Mouse (Mus musculus) adrenal gland, postnatal 36 days (tissue): ENCODE data around the gene Tent2. TPM values are rescaled to one million over a fixed set of nuclear protein-coding genes. Genes with fewer than 3 reads are reported as not detected.
"Not testable (repeated sequence)": the region's sequence is repeated elsewhere in the genome, so short reads cannot be mapped to it uniquely, and the experiment has no call there.

Source experiments
- DNase-seq, 2 experiments: peaks; one replicate each; pipeline ENCODE4 v3.0.0; 2021; ENCODE audit warnings: mixed read lengths in 1 of 2
- long read RNA-seq, 2 experiments: library from polyadenylated mRNA; stranded (forward); transcript quantifications; one replicate each; pipeline ENCODE4 v2.0.0; 2021; ENCODE audit warnings: borderline sequencing depth in 2 of 2
- total RNA-seq, 2 experiments: library from RNA; stranded (reverse); gene quantifications; 2 replicates each; pipeline ENCODE4 v1.2.3; 2021

Tent2 gene
- total RNA-seq, result 10 to 100 TPM; 30.8 to 32.4 TPM
- long read RNA-seq, experiment 1, transcript Tent2-201 (15 exons, 2,990 nt), result major isoform, 9 of 21 reads
- long read RNA-seq, experiment 1, transcript Tent2-205 (15 exons, 3,081 nt), result minor isoform, 5 of 21 reads
- long read RNA-seq, experiment 1, partial matches to known transcripts, result 4 of 21 reads
- long read RNA-seq, experiment 1, other reads (novel, unspliced or antisense), result 3 of 21 reads
- long read RNA-seq, experiment 2, transcript Tent2-201 (15 exons, 2,990 nt), result major isoform, 7 of 11 reads
- long read RNA-seq, experiment 2, partial matches to known transcripts, result 0 of 11 reads
- long read RNA-seq, experiment 2, other reads (novel, unspliced or antisense), result 2 of 11 reads

DNA sequence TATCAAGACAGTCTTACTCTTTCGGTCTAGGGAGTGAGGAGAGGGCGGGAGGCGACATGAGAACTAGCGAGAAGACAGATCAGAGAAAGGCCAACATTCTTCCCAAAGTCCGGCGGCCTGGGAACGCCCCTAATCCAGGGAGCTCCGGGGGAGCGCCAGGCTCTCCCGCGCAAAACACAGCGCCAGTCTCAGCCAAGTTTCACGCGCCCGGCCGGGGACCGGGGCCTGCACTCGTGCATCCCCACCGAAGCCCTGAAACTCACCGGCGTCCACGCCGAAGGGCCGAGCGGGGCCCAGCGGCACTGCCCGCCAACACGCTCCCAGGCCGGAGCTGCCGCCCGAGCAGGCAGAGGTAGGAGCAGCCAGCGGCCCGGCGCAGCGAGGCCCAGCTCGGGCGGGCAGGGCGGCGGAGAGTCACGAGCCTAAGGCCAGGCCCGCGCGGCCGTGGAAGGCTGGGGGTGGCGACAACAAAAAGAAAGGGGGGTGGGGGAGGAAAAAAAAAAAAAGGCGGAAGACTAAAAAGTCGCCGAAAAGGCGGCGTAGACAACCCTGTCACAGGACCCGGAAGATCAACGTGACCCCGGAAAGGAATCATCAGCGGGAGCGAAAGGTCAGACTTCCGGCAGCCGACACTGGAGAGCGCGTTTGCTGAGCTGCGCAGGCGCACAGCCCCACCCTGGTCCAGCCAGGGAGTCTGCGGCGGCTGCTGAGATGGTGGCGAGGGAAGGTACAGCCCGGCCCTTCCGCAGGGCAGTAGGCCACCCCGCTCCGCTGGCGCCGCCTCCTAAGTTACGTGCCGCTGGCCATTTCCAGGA is at the start of gene Tent2:
TSS of gene Tent2 (minus strand) at position 555 of the 815 bp plus-strand sequence.
- DNase-seq, result peak; percentile 96 to 97

DNA sequence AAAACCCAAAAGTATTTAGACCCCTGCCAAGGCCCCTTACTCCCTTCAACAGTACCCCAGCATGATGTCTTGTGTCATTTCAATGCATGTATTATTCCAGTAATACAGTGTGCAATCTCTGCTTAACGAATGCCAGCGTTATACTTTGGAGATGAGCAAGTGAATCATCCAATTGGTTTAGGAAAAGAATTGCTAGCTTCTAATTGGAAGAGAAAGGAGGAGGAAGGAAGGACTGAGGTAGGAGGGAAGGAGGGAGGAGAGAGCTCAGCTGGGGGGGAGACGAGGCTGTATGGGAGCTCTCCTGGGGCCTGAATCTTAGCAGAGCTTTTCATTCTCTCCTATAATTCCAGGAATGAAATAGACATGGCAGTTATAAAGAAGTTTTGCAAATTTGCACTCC is 49.0 kb upstream of the Tent2 start:
- DNase-seq, result no peak

DNA sequence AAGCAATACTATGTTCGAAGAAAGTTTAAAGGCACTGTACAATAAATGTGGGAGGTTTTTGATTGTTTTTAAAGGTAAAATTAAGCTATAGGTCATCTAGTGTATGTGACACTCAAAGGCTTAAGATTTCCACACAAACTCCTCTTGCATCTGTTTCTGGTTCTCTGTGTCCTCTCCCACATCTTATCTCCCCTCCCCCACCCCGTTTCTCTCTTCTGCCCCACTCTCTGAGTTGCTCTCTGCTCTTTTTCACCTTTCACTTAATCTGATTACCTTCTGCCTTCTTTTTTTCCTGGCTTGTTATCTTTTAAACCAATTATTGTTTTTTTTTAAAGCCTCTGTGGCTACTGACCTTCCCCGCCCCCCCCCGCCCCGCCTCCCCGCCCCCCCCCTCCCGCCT is 47.4 kb upstream of the Tent2 start:
- DNase-seq, result no peak

DNA sequence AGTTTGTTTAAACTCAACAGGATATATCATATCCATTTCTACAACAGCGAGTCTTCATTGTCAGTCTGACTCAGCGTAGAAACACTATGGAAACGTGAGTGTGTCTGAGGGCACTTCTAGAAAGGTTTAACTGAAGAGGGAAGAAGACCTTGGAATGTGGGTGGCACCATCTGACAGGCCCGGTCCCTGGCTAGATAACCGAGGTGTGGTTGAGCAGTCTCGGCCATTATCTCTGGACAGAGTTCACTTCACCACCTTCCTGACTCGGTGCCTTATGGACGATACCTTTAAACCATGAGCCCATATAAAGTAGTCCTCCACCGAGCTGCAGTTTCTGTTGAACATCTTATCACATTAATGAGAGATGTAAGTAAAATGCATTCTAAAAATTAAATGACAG is 46.9 kb upstream of the Tent2 start:
- no peak for DNase-seq

DNA sequence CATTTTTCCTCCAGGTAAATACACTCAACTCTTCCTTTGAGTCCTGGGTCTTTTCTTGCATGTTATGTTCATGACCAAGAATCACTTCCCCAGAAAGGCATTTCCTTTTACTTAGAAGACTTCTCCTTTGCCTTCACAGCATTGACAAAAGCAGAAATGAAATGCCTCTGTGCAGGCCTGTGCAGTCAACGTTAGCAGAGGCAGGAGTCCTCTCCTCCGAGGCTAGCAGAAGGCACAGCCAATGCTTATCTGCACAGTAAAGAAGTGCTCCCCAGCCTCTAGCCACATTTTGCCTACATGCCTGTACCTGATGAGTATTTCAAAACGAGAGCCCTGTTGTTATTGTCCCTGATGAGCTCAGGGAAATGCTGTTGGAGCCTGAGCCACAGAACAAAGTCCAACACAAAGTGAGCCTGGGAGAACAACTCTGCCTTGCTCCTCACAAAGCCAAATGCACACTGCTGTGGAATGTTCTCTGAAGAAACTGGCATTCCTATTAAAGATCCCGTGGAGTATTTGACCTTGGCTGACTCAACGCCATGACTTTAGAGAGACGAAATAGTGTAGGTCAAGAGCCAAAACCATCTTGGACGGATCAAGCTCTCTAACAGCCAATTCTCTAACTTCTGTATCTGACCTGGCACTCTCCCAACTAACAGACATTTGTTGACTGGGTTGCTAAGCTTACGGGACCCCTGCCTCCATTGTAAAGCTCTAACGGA is 45.7 kb upstream of the Tent2 start:
- peak; percentile 30 to 48 for DNase-seq

DNA sequence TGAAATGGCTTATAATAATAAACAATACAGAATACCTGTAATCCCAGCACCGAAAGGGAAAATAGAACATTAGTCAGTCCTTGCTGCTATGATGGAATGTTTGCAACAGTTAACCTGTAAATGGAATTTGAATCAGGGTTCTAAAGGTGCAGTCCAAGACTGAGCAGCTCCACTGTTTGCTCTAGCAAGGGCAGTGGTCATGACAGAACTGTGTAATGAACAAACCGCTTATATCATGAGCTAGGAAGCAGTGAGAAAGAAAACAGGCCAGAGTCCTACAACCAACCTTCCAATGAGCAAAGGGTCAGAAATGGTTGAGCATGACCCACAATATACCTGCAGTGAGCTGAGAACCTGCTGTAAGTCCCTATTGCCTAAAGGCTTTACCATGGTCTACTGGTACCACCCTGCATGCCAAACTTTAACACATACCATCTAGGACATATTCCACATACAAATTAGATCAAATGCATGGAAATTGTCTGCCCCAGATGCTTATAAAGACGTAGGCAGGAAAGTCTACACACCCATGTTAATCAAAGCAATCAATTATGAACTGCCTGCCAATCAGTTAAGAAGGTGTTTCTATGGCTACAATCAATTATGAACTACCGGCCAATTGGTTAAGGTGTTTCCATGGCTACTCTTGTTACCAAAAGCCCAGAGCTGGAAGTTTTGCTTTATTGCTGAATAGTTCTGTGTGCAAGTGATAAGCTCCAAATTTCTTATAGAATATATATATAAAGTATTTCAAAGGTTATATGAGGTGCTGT is 42.3 kb upstream of the Tent2 start:
- no peak for DNase-seq

DNA sequence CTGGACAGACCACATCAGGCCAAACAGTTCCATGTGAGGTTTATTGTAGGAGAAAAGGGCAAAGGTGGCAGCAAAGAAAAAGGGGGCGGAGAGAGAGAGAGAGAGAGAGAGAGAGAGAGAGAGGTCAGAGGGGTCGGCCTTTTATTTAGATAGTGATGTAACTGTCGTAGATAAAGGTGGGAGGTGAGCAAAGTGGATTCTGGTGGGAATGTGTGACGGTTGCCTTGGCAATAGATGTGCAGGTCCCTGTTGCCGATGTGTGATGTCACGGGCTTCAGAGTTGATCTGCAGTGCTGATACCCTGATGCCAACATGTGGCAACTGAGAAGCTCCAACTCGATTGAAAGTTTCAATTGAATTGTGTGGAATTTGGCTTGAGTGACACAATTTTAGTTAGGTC is 40.1 kb upstream of the Tent2 start:
- DNase-seq, result no peak

DNA sequence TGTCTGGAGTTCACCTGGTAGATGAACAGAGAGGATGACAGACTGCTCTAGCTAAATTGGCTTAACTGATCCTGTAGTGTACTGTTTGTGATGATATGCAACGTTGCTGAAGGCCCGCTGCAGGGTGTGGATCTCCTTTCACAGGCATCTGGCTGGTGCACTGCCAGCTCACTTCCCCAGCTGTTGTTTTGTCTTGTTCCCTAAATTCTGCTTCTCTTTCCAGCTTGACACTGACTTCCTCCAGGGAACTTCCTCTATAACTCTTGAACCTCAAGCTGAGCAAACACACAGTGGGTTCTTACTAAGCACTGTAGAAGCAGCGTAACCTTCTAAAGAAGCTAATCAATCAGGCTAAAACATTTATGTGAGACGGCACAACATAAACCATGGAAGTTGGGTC is 38.8 kb upstream of the Tent2 start:
- DNase-seq, result peak; percentile 2 to 18

DNA sequence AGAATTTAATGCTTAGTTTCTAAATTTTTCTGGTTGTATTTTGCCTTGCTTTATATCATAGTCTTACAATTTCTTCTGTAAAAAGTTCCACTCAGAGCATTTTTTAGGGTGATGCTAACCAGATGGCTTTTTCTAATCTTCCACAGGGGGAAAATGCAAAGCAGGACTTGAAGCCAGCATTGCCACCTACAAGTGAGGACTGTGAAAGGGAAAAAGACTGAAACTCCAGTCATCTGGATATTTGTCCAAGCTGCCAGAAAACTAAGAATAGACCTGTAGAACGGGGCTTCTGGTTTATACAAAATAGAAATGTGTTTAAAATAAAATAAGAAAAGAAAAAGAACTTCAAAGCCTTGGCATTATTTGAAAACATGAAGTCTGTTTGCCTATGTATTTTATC is 19.6 kb upstream of the Tent2 start:
- DNase-seq, result no peak

DNA sequence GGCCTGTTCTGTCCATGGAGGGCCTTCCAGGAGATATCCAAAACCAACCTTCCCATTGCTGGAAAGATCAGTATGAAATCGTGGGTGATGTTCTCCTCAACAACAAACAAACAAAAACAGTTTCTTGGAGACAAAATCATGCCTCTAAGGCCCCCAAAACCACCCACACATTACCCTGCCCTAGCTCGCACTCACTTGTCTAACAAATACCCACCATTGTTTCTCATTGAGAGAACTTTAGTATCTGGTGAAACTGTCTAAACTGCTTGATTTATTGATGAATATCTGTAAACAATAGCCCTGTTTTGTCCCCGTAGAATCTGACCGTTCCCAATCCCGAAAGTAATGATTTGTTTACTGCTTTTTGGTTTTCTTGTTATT is 451 bp upstream of the Tent2 start:
- DNase-seq, result no peak

DNA sequence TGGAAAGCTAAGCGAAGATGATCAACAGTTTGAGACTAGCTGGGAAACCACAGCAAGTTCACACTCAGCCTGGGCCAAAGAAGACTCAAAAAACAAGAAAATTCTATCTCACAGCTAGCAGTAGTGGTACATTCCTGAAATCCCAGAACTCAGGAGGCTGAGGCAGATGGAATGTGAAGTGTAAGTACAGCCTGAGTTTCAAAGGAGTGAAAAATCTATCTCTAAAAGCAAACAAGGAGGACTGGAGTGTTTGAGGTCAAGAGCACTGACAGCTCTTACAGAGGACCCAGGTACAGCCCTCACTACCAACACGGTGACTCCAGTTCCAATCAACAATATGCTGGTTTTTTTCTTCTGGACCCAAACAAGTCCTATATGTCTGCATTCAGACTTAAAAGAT is 2.8 kb downstream of the Tent2 start:
- no peak for DNase-seq

DNA sequence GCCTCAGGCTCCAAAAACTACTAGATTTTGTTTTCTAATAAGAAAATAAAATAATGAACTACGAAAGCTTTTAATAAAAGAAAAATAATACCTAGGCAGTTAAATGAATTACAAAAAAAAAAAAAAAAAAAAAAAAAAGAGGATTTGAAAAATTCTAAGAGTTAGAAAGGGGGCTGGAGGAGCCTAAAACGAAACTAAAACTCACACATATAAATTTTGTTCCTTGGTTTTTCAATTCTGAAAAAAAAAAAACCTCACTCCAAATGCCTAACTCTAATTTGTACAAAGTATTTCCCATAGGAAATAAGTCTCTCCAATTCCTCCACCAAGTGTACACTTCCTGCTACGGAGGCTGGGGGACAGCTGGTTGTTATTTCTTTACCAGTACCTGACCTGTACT is 3.4 kb downstream of the Tent2 start:
- no peak for DNase-seq

DNA sequence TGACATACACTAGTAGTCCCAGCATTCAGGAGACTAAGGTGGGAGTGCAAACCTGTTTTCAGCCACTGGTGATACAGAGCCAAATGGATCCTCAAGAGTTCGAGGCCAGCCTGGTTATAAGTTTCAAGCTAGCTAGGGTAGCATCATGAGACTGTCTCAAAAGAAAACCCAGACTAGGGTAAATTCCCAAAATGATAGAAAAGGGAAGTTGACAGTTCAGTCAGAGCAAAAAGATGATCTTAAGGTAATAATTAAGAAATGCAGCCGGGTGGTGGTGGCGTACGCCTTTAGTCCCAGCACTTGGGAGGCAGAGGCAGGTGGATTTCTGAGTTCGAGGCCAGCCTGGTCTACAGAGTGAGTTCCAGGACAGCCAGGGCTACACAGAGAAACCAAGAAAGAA is 4.4 kb downstream of the Tent2 start:
- not testable (repeated sequence) for DNase-seq

DNA sequence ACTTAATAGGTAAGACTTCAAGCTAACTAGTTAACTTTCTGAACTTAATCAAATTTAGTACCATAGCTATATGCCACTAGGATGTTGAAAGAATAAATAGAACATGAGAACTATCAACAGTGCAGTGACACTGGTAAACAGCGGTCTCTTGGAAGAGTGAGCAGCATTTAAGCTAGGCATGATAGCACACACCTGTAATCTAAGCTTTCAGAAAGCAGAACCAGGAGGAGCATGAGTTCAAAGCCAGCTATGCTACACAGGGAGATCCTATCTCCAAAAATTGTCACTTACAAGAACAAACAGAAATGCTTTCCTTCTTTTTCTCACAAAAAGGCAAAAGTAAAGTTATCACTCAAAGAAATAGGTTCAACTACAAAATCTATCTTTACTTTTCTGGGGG is 11.8 kb downstream of the Tent2 start:
- DNase-seq, result no peak

DNA sequence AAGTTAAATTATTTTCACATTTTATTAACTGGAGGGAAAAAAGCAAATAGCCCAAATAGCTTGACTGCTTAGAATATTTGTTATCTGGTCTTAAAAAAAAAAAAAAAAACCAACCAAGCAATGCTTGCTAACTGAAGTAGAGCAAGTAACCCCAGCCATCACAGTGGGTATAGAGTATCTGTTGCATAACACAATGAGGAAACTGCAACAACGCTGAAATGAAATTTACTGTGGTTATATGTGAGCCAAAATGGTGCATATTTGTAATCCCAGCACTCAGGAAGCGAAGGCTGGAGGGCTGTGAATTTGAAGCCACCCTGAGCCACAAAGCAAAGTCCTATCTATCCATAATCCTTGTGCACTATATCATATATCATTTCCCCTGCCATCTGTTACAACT is 12.7 kb downstream of the Tent2 start:
- DNase-seq, result no peak

DNA sequence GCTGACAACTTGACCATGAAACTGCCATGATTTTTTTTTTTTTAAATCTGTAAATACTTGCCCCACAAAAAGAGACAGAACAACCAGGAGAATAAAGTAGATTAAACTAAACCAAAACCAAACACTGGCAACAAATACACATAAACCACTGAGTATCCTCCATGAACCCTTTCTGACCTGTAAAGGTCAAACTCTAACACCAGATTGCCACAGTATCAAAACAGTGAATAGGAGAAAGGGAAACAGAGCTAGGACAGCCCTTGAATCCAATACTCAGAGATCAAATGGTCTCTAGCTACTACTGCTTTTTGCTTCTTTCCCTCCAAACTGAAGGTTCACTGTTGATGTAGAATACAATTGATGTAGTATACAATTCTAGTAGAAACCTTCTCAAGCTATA is 14.6 kb downstream of the Tent2 start:
- no peak for DNase-seq

DNA sequence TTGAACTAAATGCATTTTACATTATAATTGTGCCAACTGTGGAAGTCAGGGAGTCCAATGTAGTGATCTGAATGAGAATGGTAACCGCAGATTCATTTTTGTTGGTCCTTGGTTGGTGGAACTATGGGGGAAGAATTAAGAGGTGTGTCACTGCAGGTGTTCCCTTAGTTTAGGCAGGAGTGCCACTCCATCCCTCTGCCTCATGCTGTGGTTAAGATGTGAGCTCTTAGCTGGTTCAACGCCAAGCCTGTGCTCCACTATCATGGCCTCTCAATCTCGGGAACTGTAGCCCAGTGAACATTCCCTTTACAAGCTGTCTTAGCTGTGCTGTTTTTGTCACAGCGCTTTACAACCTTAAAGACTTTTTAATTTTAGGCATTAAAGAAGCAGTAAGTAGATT is 28.9 kb downstream of the Tent2 start:
- DNase-seq, result no peak

DNA sequence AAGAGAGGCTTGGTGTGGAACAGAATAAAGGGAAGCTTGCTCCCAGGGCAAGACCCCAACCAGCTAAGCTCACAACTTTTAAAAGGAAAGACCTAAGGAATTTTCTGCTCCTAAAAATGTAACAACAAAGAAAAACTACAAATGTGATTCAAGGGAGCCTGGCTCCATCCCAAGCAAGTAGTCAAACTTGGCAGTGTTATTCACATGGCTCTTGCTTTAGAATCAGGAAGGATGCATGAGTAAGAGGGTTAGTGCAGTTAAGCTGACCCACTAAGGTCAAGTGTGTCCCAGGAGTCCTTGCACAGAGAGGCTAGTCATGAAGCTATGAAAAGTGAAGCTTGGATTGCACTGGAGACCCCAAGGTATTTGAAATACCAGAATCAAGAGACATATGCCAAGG is 29.7 kb downstream of the Tent2 start:
- DNase-seq, result peak; percentile 45 to 65

DNA sequence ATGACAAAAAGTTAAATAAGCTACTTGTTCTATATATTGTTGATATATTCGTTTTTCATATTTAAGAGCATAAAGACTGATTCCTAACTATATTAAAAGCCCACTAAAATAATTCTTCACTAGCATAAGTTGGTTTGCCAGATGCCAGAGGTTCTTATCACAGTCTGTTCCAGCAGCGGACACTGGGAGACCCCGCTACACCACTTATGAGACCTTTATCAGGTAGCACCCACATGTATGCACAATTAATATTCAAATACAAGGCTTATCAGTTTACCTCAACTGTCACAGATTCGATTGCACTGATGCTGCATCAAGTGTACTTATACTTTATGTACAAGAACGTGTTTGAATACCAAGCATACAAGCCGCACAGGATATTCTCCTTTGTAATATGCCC is 33.9 kb downstream of the Tent2 start:
- DNase-seq, result no peak

DNA sequence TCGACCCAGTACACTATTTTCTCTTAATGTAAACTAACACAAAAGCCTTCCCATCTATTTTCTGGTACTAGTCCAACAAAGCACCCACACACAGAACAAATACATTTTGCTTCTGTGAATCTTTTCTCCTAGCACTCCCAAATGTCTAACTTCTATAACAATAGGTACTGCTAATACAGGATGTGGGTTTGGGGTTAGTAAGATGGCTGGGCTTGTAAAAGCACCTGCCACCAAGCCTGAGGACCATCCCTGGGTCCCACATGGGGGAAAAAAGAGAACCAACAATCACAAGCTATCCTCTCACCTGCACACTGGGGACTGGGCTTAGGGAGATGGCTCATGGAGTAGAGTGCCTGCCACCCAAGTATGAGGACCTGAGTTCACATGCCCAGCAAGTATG is 38.9 kb downstream of the Tent2 start:
- no peak for DNase-seq

DNA sequence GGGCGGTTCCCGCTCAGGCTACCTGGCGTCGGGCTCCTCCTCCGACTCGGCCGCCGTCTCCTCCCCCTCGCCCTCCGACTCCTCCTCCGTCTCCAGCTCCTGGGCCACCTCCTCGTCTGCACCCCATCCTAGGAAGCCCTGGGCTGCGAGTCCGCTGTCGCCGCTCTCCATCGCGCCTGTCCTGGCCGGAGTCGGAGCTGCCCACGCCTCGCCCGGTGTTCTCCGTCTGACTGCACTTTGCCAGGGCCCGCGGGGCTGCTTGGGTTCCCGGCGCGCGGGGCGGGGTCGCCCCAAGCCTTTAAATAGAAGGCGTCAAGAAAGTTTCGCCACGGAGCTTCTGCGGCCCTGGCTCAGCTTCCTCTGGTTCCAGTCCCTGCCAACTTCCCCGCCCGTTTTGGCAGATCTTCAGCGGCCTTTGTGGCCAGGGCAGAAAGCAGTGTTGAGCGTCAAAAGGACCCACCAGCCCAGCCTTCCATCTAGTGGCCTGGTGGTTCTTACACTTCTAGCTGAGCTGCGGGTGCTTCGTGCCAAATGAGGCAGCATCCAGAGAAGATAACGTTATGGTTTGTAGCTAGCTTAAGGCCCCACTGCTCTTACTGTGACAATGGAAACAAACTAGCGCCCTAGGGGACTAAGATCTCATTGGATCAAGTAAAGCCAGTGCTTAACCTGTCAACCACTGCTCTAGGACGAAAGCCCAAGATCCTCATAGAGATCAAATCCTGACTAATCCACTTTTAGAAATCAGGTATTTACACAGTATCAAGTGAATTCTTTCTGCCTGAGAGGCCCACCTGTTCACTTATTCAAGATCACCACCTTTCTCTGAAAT is 47.6 kb downstream of the Tent2 start, which contains the start of gene Cmya5:
TSS of gene Cmya5 (minus strand) at position 389 of the 832 bp plus-strand sequence.
- peak; percentile 92 to 93 for DNase-seq
